Mouse (Mus musculus): Measurements from ENCODE around the gene Gm1043. TPM values are rescaled to one million over a fixed set of nuclear protein-coding genes. Genes with fewer than 3 reads are reported as not detected.

The Gm1043 gene
- total RNA-seq, 2 experiments from 2014 or later = 16.5 to 18.4 TPM

GRCm38 (mm10) chr5:37107611-37108010 is 22.4 kb downstream of the Gm1043 start:
- DNase-seq (ENCODE audit: low spot score in 2 of 2) = no peak

DNA sequence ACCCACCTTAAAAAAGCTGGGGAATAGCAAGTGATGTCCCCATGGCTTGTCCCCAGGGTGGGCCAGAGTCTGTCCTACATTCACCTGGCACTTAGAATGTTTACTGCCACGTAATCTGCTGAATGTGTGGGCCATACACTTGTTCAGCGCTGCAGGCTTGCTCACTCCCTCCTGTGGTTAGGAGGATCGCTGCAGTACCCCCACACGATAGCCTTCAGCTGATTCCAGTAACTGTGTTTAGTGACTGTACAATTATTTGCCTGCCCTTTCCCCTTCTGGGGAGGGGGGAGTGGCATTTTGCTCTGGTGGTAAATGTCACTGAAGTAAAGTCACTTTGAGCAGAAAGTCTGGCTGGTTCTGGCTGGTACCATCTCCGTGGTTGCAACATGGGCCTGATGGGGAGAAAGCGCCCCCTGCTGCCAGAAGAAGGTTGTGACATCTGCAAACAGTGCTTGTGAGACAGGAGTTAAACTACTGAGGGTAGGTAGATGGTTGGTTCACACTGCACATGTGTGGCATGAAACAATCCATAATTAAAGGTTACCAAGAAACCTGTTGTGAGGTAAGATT is 24.2 kb downstream of the Gm1043 start:
- DNase-seq (ENCODE audit: low spot score in 2 of 2) = peak; percentile 91 to 92

- no peak for DNase-seq (ENCODE audit: low spot score in 2 of 2)
Observed at GRCm38 (mm10) chr5:37112389-37112788, 27.2 kb downstream of the Gm1043 start.

- DNase-seq (ENCODE audit: low spot score in 2 of 2) = no peak
Observed at GRCm38 (mm10) chr5:37117126-37117525, 32.0 kb downstream of the Gm1043 start.

GRCm38 (mm10) chr5:37118242-37118641 is 33.1 kb downstream of the Gm1043 start:
- no peak for DNase-seq (ENCODE audit: low spot score in 2 of 2)

DNA sequence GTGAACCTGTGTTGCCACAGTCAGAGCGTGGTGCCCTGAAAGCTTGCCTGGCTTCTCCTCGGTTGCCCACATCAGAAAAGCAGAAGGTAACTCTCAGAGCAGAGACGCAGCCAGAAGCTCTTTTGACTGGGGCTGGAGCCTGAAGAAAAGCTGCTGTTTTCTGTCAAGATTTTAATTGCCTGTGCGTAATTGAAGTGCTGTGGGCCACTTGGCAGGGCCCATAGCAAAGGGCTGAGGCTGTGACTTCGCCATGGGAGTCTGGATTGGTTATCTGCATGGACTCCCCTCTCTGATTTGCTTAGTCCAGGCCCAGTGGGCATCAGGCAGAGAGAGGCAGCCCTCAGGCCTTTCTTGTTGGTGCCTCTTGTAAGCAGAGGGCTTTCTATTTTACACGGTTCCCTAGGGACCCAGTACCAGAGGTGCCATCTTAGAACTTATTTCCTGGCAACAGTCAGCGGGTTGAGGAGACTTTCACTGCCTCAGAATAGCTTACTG is 36.1 kb downstream of the Gm1043 start:
- DNase-seq (ENCODE audit: low spot score in 2 of 2) = no peak

DNA sequence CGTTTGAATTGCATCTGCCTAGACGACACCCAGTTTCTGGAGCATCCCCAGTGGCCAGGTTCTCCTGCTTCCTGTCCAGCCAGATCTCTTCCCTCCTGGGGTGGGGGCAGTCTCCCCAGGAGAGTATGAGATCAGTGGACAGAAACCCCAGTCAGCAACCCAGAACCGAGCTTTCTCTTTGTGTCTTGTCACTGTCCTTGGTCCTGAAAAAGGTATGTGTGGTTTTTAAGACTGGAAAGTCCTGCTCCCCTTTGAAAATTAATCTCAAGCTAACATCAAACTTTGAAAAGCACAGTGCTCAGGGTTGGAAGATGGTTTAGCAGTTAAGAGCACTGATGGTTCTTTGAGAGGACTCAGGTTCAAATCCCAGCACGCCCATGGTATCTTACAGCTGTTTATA is 46.7 kb downstream of the Gm1043 start:
- DNase-seq (ENCODE audit: low spot score in 2 of 2) = no peak

DNA sequence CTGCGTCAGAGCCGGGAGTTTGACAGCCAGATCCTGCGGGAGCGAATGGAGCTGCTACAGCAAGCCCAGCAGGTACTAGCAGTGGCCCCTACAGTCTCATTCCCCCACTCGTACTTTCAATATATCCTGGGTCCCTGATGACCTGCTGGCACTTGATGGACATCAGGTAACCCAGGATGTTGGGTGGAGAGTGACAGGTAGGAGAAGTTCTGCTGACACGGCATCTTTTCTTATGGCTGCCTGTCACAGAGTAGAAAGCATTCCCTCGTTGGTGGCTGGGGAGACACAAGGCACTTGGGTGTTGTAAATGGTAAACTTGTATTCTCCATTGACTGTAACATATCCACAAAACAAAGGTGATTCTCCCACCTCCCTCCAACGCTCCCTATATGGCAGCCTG is 56.6 kb downstream of the Gm1043 start:
- no peak for DNase-seq (ENCODE audit: low spot score in 2 of 2)

DNA sequence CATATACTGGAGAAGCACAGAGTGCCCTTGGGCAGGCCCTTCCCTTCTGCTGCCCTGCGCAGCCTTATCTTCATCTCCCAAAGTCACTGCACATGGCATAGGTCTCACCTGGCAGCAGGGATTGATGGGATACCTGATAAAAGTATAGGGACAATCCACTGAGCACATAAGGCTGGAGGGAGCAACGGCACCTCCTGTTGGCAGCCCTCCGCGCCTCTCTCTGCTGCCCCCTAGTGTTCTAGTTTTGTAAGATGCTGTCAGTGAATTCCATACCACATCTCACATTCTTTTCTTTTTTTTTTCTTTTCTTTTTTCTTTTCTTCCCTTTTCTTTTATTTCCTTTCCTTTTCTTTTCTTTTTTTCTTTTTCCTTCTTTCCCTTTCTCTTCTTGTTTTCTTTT is 62.4 kb downstream of the Gm1043 start:
- DNase-seq (ENCODE audit: low spot score in 2 of 2) = peak; percentile 74 to 84

GRCm38 (mm10) chr5:37150650-37151049 is 65.5 kb downstream of the Gm1043 start:
- DNase-seq (ENCODE audit: low spot score in 2 of 2) = no peak

- DNase-seq (ENCODE audit: low spot score in 2 of 2) = no peak
Observed at GRCm38 (mm10) chr5:37154472-37154871, 69.3 kb downstream of the Gm1043 start.

GRCm38 (mm10) chr5:37158408-37158807 is 73.2 kb downstream of the Gm1043 start:
- no peak for DNase-seq (ENCODE audit: low spot score in 2 of 2)

DNA sequence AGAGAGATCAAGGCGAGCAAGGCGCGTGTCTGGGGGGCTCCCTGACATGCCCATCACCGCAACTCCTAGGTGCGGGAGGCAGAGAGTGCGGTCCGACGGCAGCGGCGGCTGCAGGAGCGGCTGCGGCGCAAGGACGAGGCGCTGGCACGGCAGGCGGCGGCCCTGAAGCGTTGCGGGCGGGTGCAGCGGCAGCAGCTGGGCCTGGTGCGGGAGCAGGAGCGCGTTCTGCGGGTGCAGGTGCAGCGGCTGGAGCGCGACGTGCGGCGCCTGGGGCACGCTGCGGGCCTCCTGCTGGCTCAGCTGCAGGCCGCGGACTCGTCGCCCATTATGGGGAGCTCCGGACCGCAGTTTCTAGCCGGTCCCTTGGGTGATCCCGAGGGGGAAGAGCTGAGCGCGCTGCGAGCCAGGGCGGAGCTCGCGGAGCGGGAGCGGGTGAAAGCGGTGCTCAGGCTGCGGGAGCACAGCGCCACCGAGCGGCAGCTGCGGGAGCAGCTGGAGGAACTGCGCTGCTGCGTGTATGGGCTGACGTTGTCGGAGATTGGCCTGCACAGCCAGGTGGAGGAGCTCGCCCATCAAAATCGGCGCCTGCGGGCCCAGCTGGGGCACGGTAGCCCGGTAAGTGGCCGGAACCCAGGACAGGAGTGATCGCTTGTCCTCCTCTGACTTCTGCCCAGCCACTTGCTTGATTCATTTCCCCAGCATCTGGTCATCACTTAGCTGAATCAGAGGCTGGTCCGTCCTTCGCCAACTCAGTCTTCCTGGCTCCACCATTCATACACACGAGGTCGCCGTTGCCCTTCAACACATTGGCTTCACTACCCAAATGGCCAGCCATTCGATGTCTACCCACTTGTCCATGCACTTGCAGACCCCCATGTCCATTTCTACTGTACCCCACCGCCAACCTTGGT is 78.0 kb downstream of the Gm1043 start:
- peak; percentile 85 to 92 for DNase-seq (ENCODE audit: low spot score in 2 of 2)

DNA sequence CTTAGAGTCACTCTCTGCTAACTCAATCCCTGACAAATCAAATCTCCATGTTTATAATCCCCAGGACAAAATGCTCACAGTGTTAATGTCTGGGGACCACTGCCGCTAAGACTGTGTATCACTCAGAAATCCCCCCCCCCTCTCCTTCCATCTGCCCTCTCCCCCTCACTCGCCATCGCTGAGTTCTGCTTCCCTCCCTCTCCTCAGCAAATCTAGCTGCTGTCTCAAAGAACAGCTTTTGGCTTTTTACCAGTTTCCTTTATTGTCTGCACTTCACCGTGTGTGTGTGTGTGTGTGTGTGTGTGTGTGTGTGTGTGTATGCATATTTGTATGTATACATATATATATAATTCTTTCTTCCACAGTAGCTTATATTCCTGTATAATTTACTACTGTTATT is 91.3 kb downstream of the Gm1043 start:
- no peak for DNase-seq (ENCODE audit: low spot score in 2 of 2)

- no peak for DNase-seq (ENCODE audit: low spot score in 2 of 2)
Observed at GRCm38 (mm10) chr5:37177061-37177460, 91.9 kb downstream of the Gm1043 start.

GRCm38 (mm10) chr5:37178811-37179210 is 93.6 kb downstream of the Gm1043 start:
- DNase-seq (ENCODE audit: low spot score in 2 of 2) = no peak

DNA sequence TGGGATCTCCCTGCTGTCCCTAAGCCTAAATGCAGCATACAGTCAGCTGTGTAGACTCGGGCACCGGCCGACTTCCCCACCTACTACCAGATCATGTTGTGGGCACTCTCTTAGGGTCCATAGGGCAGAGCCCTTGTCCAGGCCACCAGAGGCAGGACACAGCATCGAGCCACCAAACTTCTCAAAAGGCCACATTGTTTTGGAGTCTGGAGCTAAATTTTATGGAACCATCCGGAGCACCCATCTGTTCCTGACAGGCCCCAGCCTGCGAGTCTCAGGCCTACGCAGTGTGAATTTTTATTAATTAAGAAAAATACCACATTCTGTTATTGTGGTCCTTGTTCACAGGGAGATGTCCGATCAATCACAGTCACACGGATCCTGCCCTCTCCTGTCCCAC is 94.7 kb downstream of the Gm1043 start:
- DNase-seq (ENCODE audit: low spot score in 2 of 2) = no peak

DNA sequence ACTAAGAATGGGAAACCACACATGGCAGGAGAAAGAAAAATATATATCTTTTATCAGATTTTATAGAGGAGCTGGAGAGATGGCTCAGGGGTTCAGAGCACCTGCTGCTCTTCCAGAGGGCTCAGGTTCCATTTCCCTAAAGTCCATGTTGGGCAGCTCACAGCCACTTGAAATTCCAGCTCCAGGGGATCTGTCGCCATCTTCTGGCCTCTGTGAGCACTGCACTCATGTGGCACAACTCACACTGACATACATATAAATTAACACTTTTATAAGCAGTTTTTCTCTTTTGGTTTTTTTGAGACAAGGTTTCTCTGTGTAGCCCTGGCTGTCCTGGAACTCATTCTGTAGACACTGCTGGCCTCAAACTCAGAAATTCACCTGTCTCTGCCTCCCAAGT is 95.5 kb downstream of the Gm1043 start:
- DNase-seq (ENCODE audit: low spot score in 2 of 2) = no peak

- DNase-seq (ENCODE audit: low spot score in 2 of 2) = no peak
Observed at GRCm38 (mm10) chr5:37184605-37185004, 99.4 kb downstream of the Gm1043 start.

GRCm38 (mm10) chr5:37190378-37190777 is 105.2 kb downstream of the Gm1043 start:
- DNase-seq (ENCODE audit: low spot score in 2 of 2) = peak in 1 of 2 experiments; percentile 47

- DNase-seq (ENCODE audit: low spot score in 2 of 2) = no peak
Observed at GRCm38 (mm10) chr5:37196196-37196595, 111.0 kb downstream of the Gm1043 start.

GRCm38 (mm10) chr5:37196666-37197250 is 111.6 kb downstream of the Gm1043 start:
- no peak for DNase-seq (ENCODE audit: low spot score in 2 of 2)

Measured in layer of hippocampus, postnatal 10 days (tissue).